Mouse (Mus musculus) thymus, postnatal 14 days (tissue): ENCODE results near the gene Gm6482.
"Not testable (repeated sequence)": the region's sequence is repeated elsewhere in the genome, so short reads cannot be mapped to it uniquely, and the experiment has no call there.

Source experiments
- DNase-seq: peaks from one replicate; pipeline ENCODE4 v3.0.0; 2021

The Gm6482 gene

DNA sequence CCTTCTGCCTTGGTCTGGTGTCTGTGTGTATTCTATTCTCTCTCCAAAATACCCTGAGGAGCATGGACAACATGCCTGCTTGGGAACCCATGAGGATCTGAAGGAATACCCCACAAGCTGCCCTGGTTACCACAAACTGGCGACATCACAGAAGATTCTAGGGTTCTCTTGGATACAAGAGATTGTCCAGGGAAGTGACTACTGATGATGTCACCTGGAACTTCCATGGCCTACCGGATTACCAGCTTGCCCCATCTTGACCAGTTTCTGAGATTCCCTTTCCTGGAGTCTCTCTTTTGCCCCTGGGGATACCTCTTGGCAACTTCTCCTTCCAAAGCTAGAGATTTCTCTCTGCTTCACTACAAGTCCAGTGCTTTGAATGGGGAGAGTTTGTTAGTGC, at the start of gene Gm6482:
TSS of gene Gm6482 (minus strand) at position 101 of the 400 bp plus-strand sequence.
- DNase-seq: not testable (repeated sequence)

DNA sequence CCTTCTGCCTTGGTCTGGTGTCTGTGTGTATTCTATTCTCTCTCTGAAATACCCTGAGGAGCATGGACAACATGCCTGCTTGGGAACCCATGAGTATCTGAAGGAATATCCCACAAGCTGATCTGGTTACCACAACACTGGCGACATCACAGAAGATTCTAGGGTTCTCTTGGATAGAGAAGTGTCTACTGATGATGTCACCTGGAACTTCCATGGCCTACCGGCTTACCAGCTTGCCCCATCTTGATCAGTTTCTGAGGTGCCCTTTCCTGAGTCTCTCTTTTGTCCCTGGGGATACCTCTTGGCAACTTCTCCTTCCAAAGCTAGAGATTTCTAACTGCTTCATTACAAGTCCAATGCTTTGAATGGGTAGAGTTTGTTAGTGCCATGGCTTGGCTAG, 45.3 kb upstream of the Gm6482 start, which contains the start of gene Gm7954:
TSS of gene Gm7954 (minus strand) at position 101 of the 400 bp plus-strand sequence.
- DNase-seq: not testable (repeated sequence)

DNA sequence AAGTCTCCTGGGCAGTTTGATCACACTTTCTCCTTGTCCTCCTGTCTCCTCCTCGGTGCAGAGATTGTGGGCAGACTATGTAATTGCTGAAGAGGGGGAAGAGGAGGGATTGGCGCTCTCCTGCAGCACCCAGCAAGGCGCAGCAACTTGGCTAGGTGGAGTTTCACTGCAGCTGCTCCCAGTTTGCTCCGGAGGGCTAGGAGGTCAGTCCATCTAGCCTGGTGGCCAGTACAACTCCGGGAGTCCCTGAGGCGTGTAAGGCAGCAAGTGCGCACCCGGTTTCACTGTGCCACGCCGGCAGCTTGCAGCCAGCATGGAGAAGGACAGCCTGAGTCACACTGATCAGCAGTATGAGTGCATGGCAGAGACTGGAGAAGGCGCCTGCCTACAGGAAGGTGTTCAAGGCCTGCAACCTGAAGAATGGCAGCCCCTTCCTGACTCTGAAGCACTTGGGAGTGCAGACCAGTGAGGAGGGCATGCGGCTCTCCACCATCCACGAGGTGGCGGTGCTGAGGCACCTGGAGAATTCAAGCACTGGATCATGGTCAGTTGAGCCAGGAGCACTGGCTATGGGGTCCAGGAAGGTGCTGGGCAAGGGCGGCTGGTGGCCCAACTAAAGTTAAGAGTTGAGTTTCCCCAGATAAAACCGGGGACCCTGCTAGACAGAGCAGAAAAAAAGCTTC, 17.5 kb upstream of the Gm6482 start:
- DNase-seq: not testable (repeated sequence)

DNA sequence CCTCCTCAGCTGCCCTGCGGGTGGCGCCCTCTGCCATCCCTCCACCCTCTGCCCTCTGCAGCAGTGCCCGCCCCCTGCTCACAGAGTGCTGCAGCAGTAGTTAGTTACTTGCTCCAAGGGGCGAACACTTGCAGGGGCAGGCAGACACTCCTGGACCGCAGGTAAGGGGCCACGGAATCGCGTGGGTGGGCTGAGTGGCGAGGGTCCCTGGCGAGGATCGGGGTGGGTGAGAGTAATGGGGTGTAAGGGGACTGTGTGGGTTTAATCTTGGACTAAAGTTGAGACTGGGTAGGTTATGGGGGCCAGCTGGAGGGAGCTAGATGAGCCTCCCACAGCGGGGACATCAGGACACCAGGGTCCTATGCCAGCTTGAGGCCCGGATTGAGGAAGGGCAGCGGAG, 16.6 kb upstream of the Gm6482 start:
- DNase-seq: not testable (repeated sequence)

DNA sequence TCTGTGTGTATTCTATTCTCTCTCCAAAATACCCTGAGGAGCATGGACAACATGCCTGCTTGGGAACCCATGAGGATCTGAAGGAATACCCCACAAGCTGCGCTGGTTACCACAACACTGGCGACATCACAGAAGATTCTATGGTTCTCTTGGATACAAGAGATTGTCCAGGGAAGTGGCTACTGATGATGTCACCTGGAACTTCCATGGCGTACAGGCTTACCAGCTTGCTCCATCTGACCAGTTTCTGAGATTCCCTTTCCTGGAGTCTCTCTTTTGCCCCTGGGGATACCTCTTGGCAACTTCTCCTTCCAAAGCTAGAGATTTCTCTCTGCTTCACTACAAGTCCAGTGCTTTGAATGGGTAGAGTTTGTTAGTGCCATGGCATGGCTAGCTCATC, 21.8 kb downstream of the Gm6482 start, which contains the start of gene Gm7945:
TSS of gene Gm7945 (minus strand) at position 101 of the 400 bp plus-strand sequence.
- not testable (repeated sequence) for DNase-seq
